Mouse (Mus musculus): ENCODE data around the gene Gm5475. TPM values are rescaled to one million over a fixed set of nuclear protein-coding genes. Genes with fewer than 3 reads are reported as not detected.

Gene Gm5475
- polyA plus RNA-seq, 1 experiment from 2014 or later: not detected

- no peaks in the 10 kb centered on the region for H3K79me2 ChIP-seq (ENCODE audit: inconsistent target)
- 96% methylated on average over 7 of the region's 7 CpGs for WGBS (ENCODE audit: missing documents)
- peaks cover 60% of the 10 kb centered on the region for H3K36me3 ChIP-seq (ENCODE audit: inconsistent target)
- no peak overlapping the region for H3K4me3 ChIP-seq (ENCODE audit: inconsistent target)
- H3K27ac ChIP-seq: no peak overlapping the region
Observed at GRCm38 (mm10) chr15:100473926-100474503, 52.1 kb downstream of the Gm5475 start.

Other genes with a start within 250 kb of the Gm5475 start
- 34.5 to 58.1 TPM (median 47.7 TPM) in 3 replicates for gene Atf1, start 194.3 kb upstream of the Gm5475 start, polyA plus RNA-seq (2018)
- not detected in 3 replicates for gene Tmprss12, start 141.3 kb upstream of the Gm5475 start, polyA plus RNA-seq (2018)
- gene Mettl7a1, start 118.0 kb upstream of the Gm5475 start, polyA plus RNA-seq (2018): 33.7 to 43.2 TPM (median 39.2 TPM) in 3 replicates
- not detected in 3 replicates for gene Mettl7a3, start 87.2 kb upstream of the Gm5475 start, polyA plus RNA-seq (2018)
- gene Methig1, start 69.0 kb upstream of the Gm5475 start, polyA plus RNA-seq (2018): not detected in 3 replicates
- gene Mettl7a2, start 68.9 kb upstream of the Gm5475 start, polyA plus RNA-seq (2018): not detected in 3 replicates
- gene Higd1c, start 57.6 kb upstream of the Gm5475 start, polyA plus RNA-seq (2018): not detected in 3 replicates
- 39.5 to 63.4 TPM (median 40.8 TPM) in 3 replicates for gene Slc11a2, start 2.9 kb downstream of the Gm5475 start, polyA plus RNA-seq (2018)
- 34.8 to 38.4 TPM (median 34.8 TPM) in 3 replicates for gene Letmd1, start 46.9 kb downstream of the Gm5475 start, polyA plus RNA-seq (2018)
- gene Csrnp2, start 73.3 kb downstream of the Gm5475 start, polyA plus RNA-seq (2018): 1.7 to 2.1 TPM (median 1.8 TPM) in 3 replicates
- 5.4 to 10.9 TPM (median 6.5 TPM) in 3 replicates for gene Tfcp2, start 129.9 kb downstream of the Gm5475 start, polyA plus RNA-seq (2018)
- 7.6 to 14.6 TPM (median 11.4 TPM) in 3 replicates for gene Pou6f1, start 177.8 kb downstream of the Gm5475 start, polyA plus RNA-seq (2018)
- 368 to 447 TPM (median 386 TPM) in 3 replicates for gene Dazap2, start 193.2 kb downstream of the Gm5475 start, polyA plus RNA-seq (2018)
- gene Smagp, start 214.8 kb downstream of the Gm5475 start, polyA plus RNA-seq (2018): 54.7 to 86.5 TPM (median 73.9 TPM) in 3 replicates
- 51.1 to 71.1 TPM (median 65.5 TPM) in 3 replicates for gene Bin2, start 247.4 kb downstream of the Gm5475 start, polyA plus RNA-seq (2018)

Data from macrophage (primary cell).